Mouse (Mus musculus): ENCODE results near the gene Casc1.
A peak's percentile ranks its signal among the peaks of the same experiment; 100 is the strongest.

The Casc1 gene

GRCm38 (mm10) chr6:145202432-145203125 is 8.2 kb downstream of the Casc1 start:
- peak; percentile 77 for DNase-seq

- peak; percentile 70 for DNase-seq
These were observed 12.7 kb downstream of the Casc1 start for GRCm38 (mm10) chr6:145197949-145198686.

- peak; percentile 91 for DNase-seq
These were observed 17.4 kb downstream of the Casc1 start for GRCm38 (mm10) chr6:145193446-145193845.

- peak; percentile 72 for DNase-seq
These were observed 17.8 kb downstream of the Casc1 start for GRCm38 (mm10) chr6:145193038-145193437.

- no peak for DNase-seq
These were observed 23.4 kb downstream of the Casc1 start for GRCm38 (mm10) chr6:145187093-145188088.

- no peak for DNase-seq
These were observed 24.7 kb downstream of the Casc1 start for GRCm38 (mm10) chr6:145186096-145186495.

GRCm38 (mm10) chr6:145182044-145182443 is 28.8 kb downstream of the Casc1 start:
- DNase-seq = peak; percentile 98

GRCm38 (mm10) chr6:145179665-145180064 is 31.1 kb downstream of the Casc1 start:
- peak; percentile 89 for DNase-seq

GRCm38 (mm10) chr6:145176474-145176873 is 34.3 kb downstream of the Casc1 start:
- DNase-seq = peak; percentile 79

- peak; percentile 77 for DNase-seq
These were observed 35.2 kb downstream of the Casc1 start for GRCm38 (mm10) chr6:145175571-145175981.

GRCm38 (mm10) chr6:145173781-145174191 is 37.0 kb downstream of the Casc1 start:
- peak; percentile 98 for DNase-seq

GRCm38 (mm10) chr6:145171892-145172606 is 38.8 kb downstream of the Casc1 start:
- peak; percentile 93 for DNase-seq

- DNase-seq = peak; percentile 85
These were observed 50.2 kb downstream of the Casc1 start for GRCm38 (mm10) chr6:145160581-145160980.

- DNase-seq = peak; percentile 87
These were observed 52.2 kb downstream of the Casc1 start for GRCm38 (mm10) chr6:145158619-145159018.

GRCm38 (mm10) chr6:145149054-145149453 is 61.8 kb downstream of the Casc1 start:
- DNase-seq = peak; percentile 97

GRCm38 (mm10) chr6:145147716-145148115 is 63.1 kb downstream of the Casc1 start:
- peak; percentile 84 for DNase-seq

GRCm38 (mm10) chr6:145145173-145145572 is 65.6 kb downstream of the Casc1 start:
- peak; percentile 51 for DNase-seq

- DNase-seq = peak; percentile 84
These were observed 69.0 kb downstream of the Casc1 start for GRCm38 (mm10) chr6:145141827-145142226.

GRCm38 (mm10) chr6:145140706-145141105 is 70.1 kb downstream of the Casc1 start:
- no peak for DNase-seq

- peak; percentile 75 for DNase-seq
These were observed 70.9 kb downstream of the Casc1 start for GRCm38 (mm10) chr6:145139776-145140475.

- DNase-seq = peak; percentile 81
These were observed 71.6 kb downstream of the Casc1 start for GRCm38 (mm10) chr6:145139236-145139635.

- peak; percentile 77 for DNase-seq
These were observed 74.0 kb downstream of the Casc1 start for GRCm38 (mm10) chr6:145136831-145137230.
